Mouse (Mus musculus) CH12.LX (cell line): ENCODE data around the gene Kiz. TPM values are rescaled to one million over a fixed set of nuclear protein-coding genes. Genes with fewer than 3 reads are reported as not detected.

Experiments
- DNase-seq: peaks from one replicate; pipeline ENCODE4 v3.0.0-alpha.2; 2013; ENCODE audit errors: extremely low read depth
- H3K27ac ChIP-seq: 2 replicates; pipeline ENCODE4 v1.5.1; 2012; ENCODE audit warnings: low read depth, mild to moderate bottlenecking, control low read depth, moderate library complexity; ENCODE audit not compliant: insufficient read depth
- H3K27me3 ChIP-seq: replicated peaks from 2 replicates; pipeline ENCODE3; 2012; ENCODE audit warnings: inconsistent platforms
- H3K36me3 ChIP-seq, 2 experiments: replicated peaks in 1 of 2; 2 replicates each; pipeline versions ENCODE3 to v1.6.1; 2012; ENCODE audit warnings: inconsistent platforms in 1 of 2, low read length in 1 of 2, mild to moderate bottlenecking in 1 of 2, mixed read lengths in 1 of 2, moderate library complexity in 1 of 2; ENCODE audit not compliant: control insufficient read depth in 1 of 2, insufficient read depth in 1 of 2
- H3K4me1 ChIP-seq, 2 experiments: 2 replicates each; pipeline ENCODE4 v1.6.1; 2012; ENCODE audit warnings: inconsistent platforms in 1 of 2, moderate library complexity in 1 of 2; ENCODE audit not compliant: insufficient read depth in 2 of 2, control insufficient read depth in 1 of 2
- H3K4me2 ChIP-seq: 2 replicates; pipeline ENCODE4 v1.6.1; 2012; ENCODE audit warnings: low read depth, mild to moderate bottlenecking, control low read depth; ENCODE audit not compliant: poor library complexity, insufficient read depth, severe bottlenecking
- H3K4me3 ChIP-seq, 3 experiments: fragments of 150-350 bp in 1 of 3; sonication (generic) in 1 of 3; replicated peaks in 1 of 3; 2 replicates each; pipeline versions ENCODE3 to v1.5.1; 2011 to 2012; ENCODE audit warnings: low read depth in 2 of 3, low read length in 2 of 3, mild to moderate bottlenecking in 2 of 3, moderate library complexity in 2 of 3, control low read depth in 1 of 3, improper control_type of control experiment in 1 of 3, inconsistent platforms in 1 of 3, mixed read lengths in 1 of 3; ENCODE audit not compliant: poor library complexity in 1 of 3
- H3K79me2 ChIP-seq: replicated peaks from 2 replicates; pipeline ENCODE4 v1.6.1; 2012; ENCODE audit warnings: mild to moderate bottlenecking, moderate library complexity; ENCODE audit not compliant: control insufficient read depth, poor library complexity, insufficient read depth, severe bottlenecking; ENCODE audit errors: extremely low read depth
- H3K9ac ChIP-seq: 2 replicates; pipeline ENCODE4 v1.6.1; 2012; ENCODE audit warnings: low read depth, mild to moderate bottlenecking, control low read depth, moderate library complexity; ENCODE audit not compliant: insufficient read depth
- H3K9me3 ChIP-seq: replicated peaks from 2 replicates; pipeline ENCODE3; 2012; ENCODE audit warnings: low read length, inconsistent platforms, mixed read lengths
- BHLHE40 ChIP-seq: IDR thresholded peaks from 2 replicates; pipeline ENCODE4 v1.6.1; 2011; ENCODE audit warnings: mild to moderate bottlenecking, low read depth, low read length, improper control_type of control experiment
- CHD2 ChIP-seq: IDR thresholded peaks from 2 replicates; pipeline ENCODE4 v1.6.1; 2011; ENCODE audit warnings: low read length, improper control_type of control experiment
- ELF1 ChIP-seq: IDR thresholded peaks from 2 replicates; pipeline ENCODE4 v1.6.1; 2014; ENCODE audit warnings: low read depth, mild to moderate bottlenecking, inconsistent platforms, low read length, improper control_type of control experiment
- ETS1 ChIP-seq: conservative IDR thresholded peaks from 2 replicates; pipeline ENCODE4 v1.6.1; 2012; ENCODE audit warnings: low read depth, mild to moderate bottlenecking, inconsistent platforms, low read length, improper control_type of control experiment, moderate library complexity
- GABPA ChIP-seq: IDR thresholded peaks from 2 replicates; pipeline ENCODE4 v1.6.1; 2012; ENCODE audit warnings: low read depth, low read length, improper control_type of control experiment, inconsistent platforms; ENCODE audit not compliant: insufficient replicate concordance
- KAT2A ChIP-seq: IDR thresholded peaks from 2 replicates; pipeline ENCODE4 v1.6.1; 2012; ENCODE audit warnings: low read length, improper control_type of control experiment, inconsistent platforms; ENCODE audit not compliant: insufficient replicate concordance
- MAFK ChIP-seq: IDR thresholded peaks from 2 replicates; pipeline ENCODE4 v1.6.1; 2011; ENCODE audit warnings: low read length, improper control_type of control experiment; ENCODE audit not compliant: insufficient replicate concordance
- MAZ ChIP-seq: IDR thresholded peaks from 2 replicates; pipeline ENCODE4 v1.6.1; 2012; ENCODE audit warnings: low read depth, mild to moderate bottlenecking, inconsistent platforms, low read length, improper control_type of control experiment, moderate library complexity
- MXI1 ChIP-seq: IDR thresholded peaks from 2 replicates; pipeline ENCODE4 v1.6.1; 2011; ENCODE audit warnings: mild to moderate bottlenecking, low read depth, low read length, improper control_type of control experiment
- MYC ChIP-seq: IDR thresholded peaks from 2 replicates; pipeline ENCODE4 v1.6.1; 2011; ENCODE audit warnings: low read depth, mild to moderate bottlenecking, improper control_type of control experiment, low read length
- NELFE ChIP-seq: IDR thresholded peaks from 2 replicates; pipeline ENCODE4 v1.6.1; 2011; ENCODE audit warnings: low read depth, low read length, improper control_type of control experiment
- PAX5 ChIP-seq: IDR thresholded peaks from 2 replicates; pipeline ENCODE4 v1.6.1; 2012; ENCODE audit warnings: low read length, inconsistent platforms, mixed read lengths
- POLR2A ChIP-seq: IDR thresholded peaks from 2 replicates; pipeline ENCODE4 v1.6.1; 2011; ENCODE audit warnings: low read depth, mild to moderate bottlenecking, improper control_type of control experiment, low read length
- POLR2AphosphoS2 ChIP-seq: IDR thresholded peaks from 2 replicates; pipeline ENCODE4 v1.6.1; 2011; ENCODE audit warnings: low read depth, low read length, improper control_type of control experiment
- RAD21 ChIP-seq: IDR thresholded peaks from 2 replicates; pipeline ENCODE4 v1.6.1; 2011; ENCODE audit warnings: low read depth, mild to moderate bottlenecking, low read length, improper control_type of control experiment, moderate library complexity
- SMC3 ChIP-seq: IDR thresholded peaks from 2 replicates; pipeline ENCODE4 v1.6.1; 2011; ENCODE audit warnings: low read depth, low read length, improper control_type of control experiment
- UBTF ChIP-seq: IDR thresholded peaks from 2 replicates; pipeline ENCODE4 v1.6.1; 2012; ENCODE audit warnings: low read depth, mild to moderate bottlenecking, inconsistent platforms, low read length, improper control_type of control experiment, moderate library complexity
- USF2 ChIP-seq: conservative IDR thresholded peaks from 2 replicates; pipeline ENCODE4 v1.6.1; 2011; ENCODE audit warnings: low read depth, low read length, improper control_type of control experiment
- ZC3H11A ChIP-seq: IDR thresholded peaks from 2 replicates; pipeline ENCODE4 v1.6.1; 2012; ENCODE audit warnings: low read depth, mild to moderate bottlenecking, inconsistent platforms, low read length, improper control_type of control experiment
- ZKSCAN1 ChIP-seq: IDR thresholded peaks from 2 replicates; pipeline ENCODE4 v1.6.1; 2012; ENCODE audit warnings: low read depth, inconsistent platforms, low read length, improper control_type of control experiment, borderline replicate concordance
- dilution Hi-C: fragments of 300-500 bp; cut with MboI; formaldehyde crosslinking; loops from 2 replicates; pipeline ENCODE4 v1.14.3; 2020; ENCODE audit warnings: low sequenced_read_pairs; ENCODE audit not compliant: extremely low pct_unique_long_range_greater_than_20kb, extremely low pct_ligation_motif_present
- in situ Hi-C: fragments of 300-500 bp; cut with MboI; formaldehyde crosslinking; loops from 3 replicates; pipeline ENCODE4 v1.14.3; 2019; ENCODE audit warnings: low sequenced_read_pairs, low pct_ligation_motif_present, low pct_unique_long_range_greater_than_20kb, mixed read lengths
- polyA plus RNA-seq: library from polyadenylated mRNA; unstranded; fragments of >175 nt; gene quantifications from 2 replicates; pipeline ENCODE4 v1.2.1, GENCODE M21; 2012; ENCODE audit warnings: low read depth; ENCODE audit not compliant: insufficient read length
- total RNA-seq, 2 experiments: library from RNA; depleted of rRNA; stranded (reverse); fragments of 300-350 nt in 1 of 2; fragments of >200 nt in 1 of 2; gene quantifications; 2 replicates each; pipeline ENCODE4 v1.2.3; 2012 to 2014

Kiz gene
- total and polyA plus RNA-seq, 3 experiments: 11.2 to 14.1 (median 13.0) TPM

DNA sequence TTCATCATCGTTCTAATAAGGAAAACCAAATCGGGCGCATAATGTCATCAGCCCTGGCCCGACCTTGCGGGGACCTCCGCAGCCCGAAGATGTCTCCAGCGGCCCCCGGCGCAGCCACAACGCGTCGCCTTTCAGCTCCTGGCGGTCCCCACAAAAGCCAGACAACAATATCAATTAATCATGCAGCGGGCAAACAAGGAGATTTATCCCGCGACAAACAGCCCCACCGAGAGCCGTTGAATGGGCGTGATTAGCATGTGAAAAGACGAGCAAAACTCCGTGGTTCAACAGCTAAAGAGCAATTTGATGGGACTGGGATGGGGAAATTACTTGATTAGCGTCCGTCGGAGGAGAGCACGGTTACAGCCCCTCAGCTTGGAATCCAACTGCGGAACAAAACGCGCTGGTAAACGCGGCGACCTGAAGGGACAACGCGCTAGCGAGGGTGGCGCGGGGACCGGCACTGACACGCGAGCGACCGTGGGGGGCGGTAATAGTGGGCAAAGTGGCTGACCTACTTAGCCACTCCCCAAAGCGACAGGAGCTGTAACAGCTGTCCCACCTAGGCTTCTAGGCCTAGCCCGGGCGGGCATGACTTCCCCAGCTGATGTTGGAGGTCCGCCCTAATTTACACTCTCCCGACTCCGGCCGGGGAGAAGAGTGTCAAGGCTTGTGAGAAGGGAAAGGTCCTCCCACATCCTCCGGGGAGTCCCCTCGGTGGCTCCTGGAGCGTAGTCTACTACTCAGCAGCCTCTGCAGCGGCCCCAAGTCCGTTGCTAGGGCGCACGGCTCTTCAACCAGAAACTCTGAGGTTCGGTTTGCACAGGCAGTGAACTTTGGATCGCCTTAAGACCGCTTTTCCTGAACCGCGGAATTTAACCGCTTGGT lies 21.1 kb upstream of the Kiz start:
- no peak overlapping the region for H3K4me3 ChIP-seq
- no peaks in the 10 kb centered on the region for H3K27me3 ChIP-seq
- DNase-seq: no peak
- no peaks in the 10 kb centered on the region for H3K79me2 ChIP-seq
- no peak overlapping the region for H3K9ac ChIP-seq
- no peak overlapping the region for H3K4me2 ChIP-seq
- H3K9me3 ChIP-seq: no peaks in the 10 kb centered on the region
- H3K4me1 ChIP-seq: no peaks in the 10 kb centered on the region
- H3K36me3 ChIP-seq: no peaks in the 10 kb centered on the region
- H3K27ac ChIP-seq: no peak overlapping the region
- TF ChIP-seq POLR2AphosphoS2 (no peak), ETS1 (no peak), ZC3H11A (no peak), KAT2A (no peak), NELFE (no peak), MAZ (no peak)
- dilution Hi-C loops: no loop called here
- in situ Hi-C loops: no loop called here

- H3K27ac ChIP-seq: no peak overlapping the region
- TF ChIP-seq USF2: no peak
- TF ChIP-seq MYC: no peak
- TF ChIP-seq GABPA: no peak
- TF ChIP-seq POLR2A: no peak
- no peak for TF ChIP-seq RAD21
- no peak for TF ChIP-seq MXI1
- TF ChIP-seq KAT2A: no peak
- TF ChIP-seq SMC3: no peak
- TF ChIP-seq ELF1: no peak
- no peak for TF ChIP-seq PAX5
- no peak for TF ChIP-seq ETS1
- no peak for TF ChIP-seq CHD2
- TF ChIP-seq BHLHE40: no peak
- TF ChIP-seq MAZ: no peak
- no peak for TF ChIP-seq UBTF
- no peak for TF ChIP-seq ZKSCAN1
- no peak for TF ChIP-seq MAFK
- TF ChIP-seq ZC3H11A: no peak
- TF ChIP-seq, all 38 proteins: peak for 0
- no peak overlapping the region for H3K9ac ChIP-seq
- H3K36me3 ChIP-seq: no peaks in the 10 kb centered on the region
- no peaks in the 10 kb centered on the region for H3K4me1 ChIP-seq
- H3K4me2 ChIP-seq: no peak overlapping the region
- in situ Hi-C loops (no loop called here), dilution Hi-C loops (no loop called here)
- H3K4me3 ChIP-seq: no peak overlapping the region
- no peaks in the 10 kb centered on the region for H3K9me3 ChIP-seq
- no peak for DNase-seq
- H3K27me3 ChIP-seq: no peaks in the 10 kb centered on the region
- no peaks in the 10 kb centered on the region for H3K79me2 ChIP-seq
Measured at GRCm38 (mm10) chr2:146835241-146835990, 20.2 kb upstream of the Kiz start.
